Mouse (Mus musculus) T-cell, adult 2 months (primary cell): ENCODE data around the gene Aven.

Experiments
- DNase-seq: peaks from one replicate; pipeline ENCODE4 v3.0.0; 2022; ENCODE audit warnings: low spot score

Aven gene

GRCm38 (mm10) chr2:112490483-112491196 is 2.1 kb upstream of the Aven start:
- no peak for DNase-seq

- DNase-seq, result no peak
Measured at GRCm38 (mm10) chr2:112491629-112492028, 1.1 kb upstream of the Aven start.

- DNase-seq, result no peak
Measured at GRCm38 (mm10) chr2:112492431-112492855, 321 bp upstream of the Aven start.

- DNase-seq, result no peak
Measured at GRCm38 (mm10) chr2:112493539-112494260, 936 bp downstream of the Aven start.

GRCm38 (mm10) chr2:112497851-112498250 is 5.1 kb downstream of the Aven start:
- DNase-seq, result no peak

- DNase-seq, result peak; percentile 84
Measured at GRCm38 (mm10) chr2:112501209-112501608, 8.4 kb downstream of the Aven start.

- DNase-seq, result no peak
Measured at GRCm38 (mm10) chr2:112503978-112504377, 11.2 kb downstream of the Aven start.

GRCm38 (mm10) chr2:112506841-112507435 is 14.2 kb downstream of the Aven start:
- DNase-seq, result peak; percentile 53

- peak; percentile 57 for DNase-seq
Measured at GRCm38 (mm10) chr2:112507444-112507843, 14.7 kb downstream of the Aven start.

- DNase-seq, result peak; percentile 77
Measured at GRCm38 (mm10) chr2:112510140-112510539, 17.4 kb downstream of the Aven start.

GRCm38 (mm10) chr2:112513036-112513435 is 20.3 kb downstream of the Aven start:
- DNase-seq, result peak; percentile 45

- DNase-seq, result no peak
Measured at GRCm38 (mm10) chr2:112516728-112517127, 24.0 kb downstream of the Aven start.

GRCm38 (mm10) chr2:112517218-112517617 is 24.5 kb downstream of the Aven start:
- DNase-seq, result no peak

GRCm38 (mm10) chr2:112518541-112518940 is 25.8 kb downstream of the Aven start:
- DNase-seq, result no peak

- DNase-seq, result no peak
Measured at GRCm38 (mm10) chr2:112520526-112521482, 28.0 kb downstream of the Aven start.

GRCm38 (mm10) chr2:112526933-112527332 is 34.2 kb downstream of the Aven start:
- no peak for DNase-seq

GRCm38 (mm10) chr2:112532812-112533496 is 40.2 kb downstream of the Aven start:
- DNase-seq, result no peak

- DNase-seq, result no peak
Measured at GRCm38 (mm10) chr2:112534677-112535222, 42.0 kb downstream of the Aven start.

GRCm38 (mm10) chr2:112538783-112539182 is 46.0 kb downstream of the Aven start:
- DNase-seq, result no peak

- DNase-seq, result no peak
Measured at GRCm38 (mm10) chr2:112541695-112542285, 49.0 kb downstream of the Aven start.

- no peak for DNase-seq
Measured at GRCm38 (mm10) chr2:112556527-112556926, 63.8 kb downstream of the Aven start.
